Mouse (Mus musculus) limb, embryonic 10.5 days (tissue): ENCODE data around the gene Tpcn1. TPM values are rescaled to one million over a fixed set of nuclear protein-coding genes. Genes with fewer than 3 reads are reported as not detected.

Experiments
- DNase-seq: peaks from one replicate; pipeline ENCODE4 v3.0.0-alpha.2; 2017; ENCODE audit warnings: low spot score
- H3K27ac ChIP-seq: fragments of 300-500 bp; sonication (generic); 2 replicates; pipeline ENCODE4 v1.5.1; 2016; ENCODE audit warnings: mild to moderate bottlenecking
- H3K27me3 ChIP-seq: fragments of 300-500 bp; sonication (generic); 2 replicates; pipeline ENCODE4 v1.6.1; 2016; ENCODE audit warnings: low read depth, mild to moderate bottlenecking; ENCODE audit not compliant: poor library complexity, severe bottlenecking
- H3K36me3 ChIP-seq: fragments of 300-500 bp; sonication (generic); 2 replicates; pipeline ENCODE4 v1.6.1; 2016; ENCODE audit warnings: mild to moderate bottlenecking, moderate library complexity
- H3K4me1 ChIP-seq: fragments of 300-500 bp; sonication (generic); 2 replicates; pipeline ENCODE4 v1.6.1; 2016
- H3K4me3 ChIP-seq: fragments of 300-500 bp; sonication (generic); 2 replicates; pipeline ENCODE4 v1.5.1; 2016; ENCODE audit warnings: mild to moderate bottlenecking, moderate library complexity
- H3K9me3 ChIP-seq: fragments of 300-500 bp; sonication (generic); replicated peaks from 2 replicates; pipeline ENCODE4 v1.6.1; 2016; ENCODE audit warnings: mild to moderate bottlenecking
- WGBS: fragments of 180-500 bp; shearing (Covaris S2); methylation state at CpG from one replicate; pipeline ENCODE4 v1.1.7; 2016; 5-methylcytosine and 5-hydroxymethylcytosine counted together
- polyA plus RNA-seq: library from polyadenylated mRNA; unstranded; fragments of >200 nt; fragmentation: Nextera tagmentation; extraction: Ambion mirVana; gene quantifications from 2 replicates; pipeline ENCODE4 v1.2.1, GENCODE M21; 2016

The Tpcn1 gene
- polyA plus RNA-seq, 1 experiment from 2014 or later, result 13.2 TPM

GRCm38 (mm10) chr5:120586741-120587615 is 1.5 kb downstream of the Tpcn1 start:
- H3K9me3 ChIP-seq, result no peaks in the 10 kb centered on the region
- H3K4me3 ChIP-seq, result peak overlapping the region; percentile 84
- DNase-seq, result no peak
- peaks cover 42% of the 10 kb centered on the region for H3K4me1 ChIP-seq
- 12% methylated on average over 17 of the region's 17 CpGs for WGBS
- 0 out of 2 replicates have a peak, but pooled peaks cover 8% of the 10 kb centered on the region for H3K27me3 ChIP-seq
- H3K36me3 ChIP-seq, result peaks cover 27% of the 10 kb centered on the region
- peak overlapping the region; percentile 87; the same call in 1 of the 2 replicates for H3K27ac ChIP-seq

DNA sequence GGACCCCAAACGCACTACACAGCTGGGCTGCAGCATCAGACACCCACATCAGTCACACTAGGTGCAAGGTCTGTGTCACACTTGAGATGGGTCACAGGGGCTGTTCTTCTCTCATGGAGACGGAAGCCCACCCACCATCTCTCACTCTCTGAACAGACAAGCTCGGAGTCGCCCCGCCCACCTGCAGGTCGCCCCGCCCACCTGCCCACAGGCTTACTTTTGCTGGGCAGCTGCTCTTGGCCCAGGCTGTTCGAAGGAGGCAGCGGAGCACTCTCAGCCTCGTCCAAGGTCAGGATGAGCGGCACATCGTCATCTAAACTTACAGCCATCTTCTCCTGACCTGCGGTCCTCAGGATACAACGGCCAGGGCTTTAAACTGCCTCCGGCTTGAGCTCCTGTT is 3.5 kb downstream of the Tpcn1 start:
- Histone ChIP-seq H3K27me3 (0 out of 2 replicates have a peak, but pooled peaks cover 8% of the 10 kb centered on the region), H3K36me3 (peaks cover 43% of the 10 kb centered on the region), H3K4me1 (peaks cover 57% of the 10 kb centered on the region), H3K4me3 (no peak overlapping the region), H3K27ac (no peak overlapping the region), H3K9me3 (no peaks in the 10 kb centered on the region)
- DNase-seq, result no peak
- WGBS, result 40% methylated on average over 15 of the region's 15 CpGs

DNA sequence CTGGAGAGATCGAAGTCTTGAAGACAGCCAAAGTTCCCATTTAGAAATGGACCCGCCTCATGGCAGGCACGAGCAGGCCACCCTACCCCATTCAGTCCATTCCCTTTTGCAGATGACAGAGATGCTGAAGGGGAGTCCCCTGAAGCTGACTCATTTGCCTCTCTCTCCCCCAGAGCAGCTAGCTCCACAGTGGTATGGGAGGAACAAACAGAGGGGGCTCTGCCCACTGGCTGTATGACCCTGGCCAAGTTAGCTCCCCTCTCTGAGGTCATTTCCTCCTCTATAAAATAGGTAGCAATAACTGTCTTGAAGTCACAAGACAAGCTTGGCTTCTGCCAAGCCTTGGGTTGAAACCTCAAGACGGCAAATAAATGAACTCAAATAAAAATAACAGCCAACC is 5.0 kb downstream of the Tpcn1 start:
- H3K36me3 ChIP-seq, result peaks cover 45% of the 10 kb centered on the region
- no peaks in the 10 kb centered on the region for H3K9me3 ChIP-seq
- 94% methylated on average over 4 of the region's 4 CpGs for WGBS
- no peak overlapping the region for H3K4me3 ChIP-seq
- H3K27ac ChIP-seq, result no peak overlapping the region
- H3K27me3 ChIP-seq, result 0 out of 2 replicates have a peak, but pooled peaks cover 8% of the 10 kb centered on the region
- DNase-seq, result no peak
- H3K4me1 ChIP-seq, result peaks cover 66% of the 10 kb centered on the region

GRCm38 (mm10) chr5:120582002-120582401 is 6.5 kb downstream of the Tpcn1 start:
- Histone ChIP-seq H3K27ac (0 out of 2 replicates have a peak overlapping the region, but pooled peaks have one; percentile 12), H3K4me3 (no peak overlapping the region), H3K36me3 (peaks cover 45% of the 10 kb centered on the region), H3K27me3 (0 out of 2 replicates have a peak, but pooled peaks cover 6% of the 10 kb centered on the region), H3K9me3 (no peaks in the 10 kb centered on the region), H3K4me1 (peaks cover 66% of the 10 kb centered on the region)
- 86% methylated on average over 9 of the region's 9 CpGs for WGBS
- no peak for DNase-seq

- Histone ChIP-seq H3K9me3 (no peaks in the 10 kb centered on the region), H3K4me1 (peaks cover 61% of the 10 kb centered on the region), H3K36me3 (peaks cover 45% of the 10 kb centered on the region), H3K4me3 (no peak overlapping the region), H3K27me3 (no peaks in the 10 kb centered on the region), H3K27ac (peak overlapping the region; percentile 73)
- WGBS, result 89% methylated on average over 26 of the region's 26 CpGs
- DNase-seq, result no peak
Observed at GRCm38 (mm10) chr5:120579898-120580626, 8.4 kb downstream of the Tpcn1 start.

GRCm38 (mm10) chr5:120579211-120579897 is 9.1 kb downstream of the Tpcn1 start:
- peaks cover 63% of the 10 kb centered on the region for H3K4me1 ChIP-seq
- H3K9me3 ChIP-seq, result no peaks in the 10 kb centered on the region
- no peak overlapping the region for H3K4me3 ChIP-seq
- peak overlapping the region; percentile 73 for H3K27ac ChIP-seq
- H3K27me3 ChIP-seq, result no peaks in the 10 kb centered on the region
- peak; percentile 40 for DNase-seq
- peaks cover 39% of the 10 kb centered on the region for H3K36me3 ChIP-seq
- 54% methylated on average over 26 of the region's 26 CpGs for WGBS

DNA sequence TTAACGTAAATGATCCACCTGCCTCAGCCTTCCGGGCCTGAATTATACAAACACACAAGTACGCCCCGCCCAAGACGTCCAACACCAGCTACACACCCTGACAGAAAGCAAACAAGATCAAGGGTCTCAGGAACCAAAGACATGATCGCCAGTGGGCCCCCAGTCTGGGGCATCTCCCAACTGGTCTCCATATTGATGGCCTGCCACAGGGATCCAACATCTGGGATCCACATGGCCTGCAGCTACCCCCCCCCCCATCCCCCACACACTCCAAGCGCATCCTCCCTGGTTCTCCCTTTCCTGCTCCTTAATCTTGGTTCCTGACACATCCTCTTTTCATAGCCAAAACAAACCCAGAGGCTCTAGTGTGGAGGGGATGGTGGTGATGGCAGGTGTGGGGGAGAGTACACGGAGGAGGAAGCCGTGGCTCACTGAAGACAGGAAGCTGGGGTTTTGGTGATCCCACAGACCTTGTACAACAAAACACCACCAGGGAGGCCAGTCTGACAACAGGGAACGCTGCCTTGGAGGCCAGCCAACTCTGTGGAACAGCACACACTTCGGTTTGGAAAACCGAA is 9.9 kb downstream of the Tpcn1 start:
- Histone ChIP-seq H3K27me3 (no peaks in the 10 kb centered on the region), H3K36me3 (peaks cover 31% of the 10 kb centered on the region), H3K4me3 (no peak overlapping the region; the same call in 1 of the 2 replicates), H3K4me1 (peaks cover 66% of the 10 kb centered on the region), H3K9me3 (no peaks in the 10 kb centered on the region), H3K27ac (peak overlapping the region; percentile 73)
- 43% methylated on average over 12 of the region's 12 CpGs for WGBS
- peak; percentile 59 for DNase-seq

GRCm38 (mm10) chr5:120577935-120578441 is 10.5 kb downstream of the Tpcn1 start:
- H3K27me3 ChIP-seq, result no peaks in the 10 kb centered on the region
- H3K36me3 ChIP-seq, result peaks cover 25% of the 10 kb centered on the region
- H3K4me3 ChIP-seq, result no peak overlapping the region
- peak overlapping the region; percentile 73 for H3K27ac ChIP-seq
- peak; percentile 41 for DNase-seq
- WGBS, result 39% methylated on average over 10 of the region's 10 CpGs
- H3K9me3 ChIP-seq, result no peaks in the 10 kb centered on the region
- H3K4me1 ChIP-seq, result peaks cover 66% of the 10 kb centered on the region

DNA sequence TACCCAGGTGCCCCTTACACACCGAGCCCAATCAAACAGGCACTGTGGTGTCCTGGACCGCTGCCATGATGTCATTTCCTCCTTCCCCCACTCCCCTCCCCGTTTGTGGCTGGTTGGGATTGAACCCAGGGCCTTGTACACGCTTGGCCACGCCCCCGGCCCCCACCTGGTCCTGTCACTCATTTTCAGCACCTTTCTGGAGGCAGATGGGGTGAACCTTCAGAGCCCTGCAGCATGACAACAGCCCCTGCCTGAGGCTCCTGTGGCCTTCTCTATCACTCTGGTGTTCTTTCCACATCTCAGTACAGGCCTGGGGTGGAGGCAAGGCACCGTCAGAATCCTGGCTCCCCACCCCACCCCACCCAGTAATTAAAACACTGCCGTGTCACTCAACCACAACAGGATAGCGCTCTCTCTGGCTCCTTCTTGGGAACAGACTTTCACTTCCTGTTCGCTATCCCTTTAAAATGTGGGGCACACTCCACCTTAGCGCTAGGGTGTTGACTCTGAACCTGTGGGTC is 11.6 kb downstream of the Tpcn1 start:
- Histone ChIP-seq H3K4me1 (peaks cover 67% of the 10 kb centered on the region), H3K27me3 (no peaks in the 10 kb centered on the region)
- 82% methylated on average over 11 of the region's 11 CpGs for WGBS

GRCm38 (mm10) chr5:120574469-120575063 is 13.9 kb downstream of the Tpcn1 start:
- Histone ChIP-seq H3K4me3 (no peak overlapping the region), H3K9me3 (no peaks in the 10 kb centered on the region), H3K4me1 (peaks cover 70% of the 10 kb centered on the region), H3K36me3 (no peaks in the 10 kb centered on the region), H3K27me3 (no peaks in the 10 kb centered on the region), H3K27ac (no peak overlapping the region)
- no peak for DNase-seq
- 66% methylated on average over 10 of the region's 10 CpGs for WGBS

More for the DNA sequence above, 11.6 kb downstream of the Tpcn1 start:
- no peak for DNase-seq
- Histone ChIP-seq H3K4me3 (no peak overlapping the region), H3K36me3 (peaks cover 17% of the 10 kb centered on the region), H3K9me3 (no peaks in the 10 kb centered on the region), H3K27ac (peak overlapping the region; percentile 42; the same call in 1 of the 2 replicates)

- DNase-seq, result peak; percentile 39
- WGBS, result 64% methylated on average over 14 of the region's 14 CpGs
Observed at GRCm38 (mm10) chr5:120571056-120571740, 17.3 kb downstream of the Tpcn1 start.

More at GRCm38 (mm10) chr5:120571056-120571740, 17.3 kb downstream of the Tpcn1 start:
- Histone ChIP-seq H3K27ac (peak overlapping the region; percentile 87), H3K27me3 (no peaks in the 10 kb centered on the region), H3K4me3 (no peak overlapping the region), H3K9me3 (no peaks in the 10 kb centered on the region), H3K4me1 (peaks cover 73% of the 10 kb centered on the region), H3K36me3 (no peaks in the 10 kb centered on the region)
